Comparison of ENCODE assay signal across 27 mouse cellular contexts in the genomic region with DNA sequence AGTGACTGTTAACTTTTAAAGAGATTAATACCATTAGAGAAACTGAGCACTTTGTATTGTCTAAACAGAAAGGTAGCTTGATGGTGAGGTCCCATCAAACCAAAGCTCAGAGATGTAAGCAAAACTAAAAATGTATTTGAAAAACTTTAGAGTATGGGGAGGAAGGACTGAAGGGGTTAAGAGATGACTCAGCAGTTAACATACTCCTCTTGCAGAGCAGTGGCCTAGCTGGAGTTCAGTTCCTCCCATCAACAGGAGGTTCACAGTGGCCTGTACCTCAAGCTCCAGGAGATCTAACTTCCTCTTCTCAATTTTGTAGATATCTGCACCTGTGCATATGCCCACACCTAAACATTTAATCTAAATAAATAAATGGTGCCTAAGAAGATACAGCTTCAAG. TPM values are rescaled to one million over a fixed set of nuclear protein-coding genes. Genes with fewer than 3 reads are reported as not detected.
DNase-seq lines count a peak whose midpoint lies in the region; ATAC-seq lines count a peak whose summit lies in the region.
"Had no signal": no experiment of that assay in that cellular context is flagged by ENCODE, and none has a peak within 500 bp of the region (broad histone marks: within the 10 kb centered on the region; RNA-seq: fewer than 3 reads in every experiment).

No protein-coding gene starts in this region.

- H3K4me2 ChIP-seq in midbrain, embryonic 11.5 days, result no peak overlapping the region
- H3K4me2 ChIP-seq: embryonic facial prominence, embryonic 15.5 days; forebrain, embryonic 12.5 days; heart, embryonic 12.5 days; hindbrain, embryonic 15.5 days; liver, embryonic 13.5 days had no signal

- no peaks in the 10 kb centered on the region for H3K9me3 ChIP-seq in midbrain, embryonic 11.5 days (ENCODE audit: control insufficient read depth, low read length)
- H3K9me3 ChIP-seq: embryonic facial prominence, embryonic 15.5 days; forebrain, embryonic 12.5 days; heart, embryonic 12.5 days; hindbrain, embryonic 15.5 days; limb, embryonic 10.5 days; liver, embryonic 13.5 days had no signal

- no peak overlapping the region for H3K27ac ChIP-seq in midbrain, embryonic 11.5 days (ENCODE audit: low read depth, low read length)
- H3K27ac ChIP-seq: embryonic facial prominence, embryonic 15.5 days; forebrain, embryonic 12.5 days; hindbrain, embryonic 15.5 days; kidney, postnatal 0 days; limb, embryonic 10.5 days; liver, embryonic 13.5 days; macrophage had no signal

- H3K9ac ChIP-seq in midbrain, embryonic 11.5 days (ENCODE audit: low read length), result no peak overlapping the region
- H3K9ac ChIP-seq: embryonic facial prominence, embryonic 15.5 days; forebrain, embryonic 12.5 days; heart, embryonic 12.5 days; hindbrain, embryonic 15.5 days; liver, embryonic 13.5 days had no signal

- H3K4me1 ChIP-seq in midbrain, embryonic 11.5 days (ENCODE audit: control insufficient read depth, insufficient read depth, low read length), result no peaks in the 10 kb centered on the region
- H3K4me1 ChIP-seq: embryonic facial prominence, embryonic 15.5 days; forebrain, embryonic 12.5 days; heart, embryonic 12.5 days; limb, embryonic 10.5 days had no signal

- H3K36me3 ChIP-seq in midbrain, embryonic 11.5 days (ENCODE audit: control insufficient read depth, insufficient read depth, low read length), result no peaks in the 10 kb centered on the region
- H3K36me3 ChIP-seq: forebrain, embryonic 12.5 days; hindbrain, embryonic 15.5 days had no signal

- no peak overlapping the region for H3K4me3 ChIP-seq in midbrain, embryonic 11.5 days (ENCODE audit: low read depth, low read length)
- H3K4me3 ChIP-seq: embryonic facial prominence, embryonic 15.5 days; forebrain, embryonic 12.5 days; heart, embryonic 12.5 days; hindbrain, embryonic 15.5 days; limb, embryonic 10.5 days; liver, embryonic 13.5 days; myocyte had no signal

- peak; percentile 71 for ATAC-seq in erythroid progenitor cell, adult 5-6 weeks (replicated peaks; ENCODE audit: low FRiP score, poor library complexity, severe bottlenecking)
- ATAC-seq in megakaryocyte-erythroid progenitor cell, adult 5-6 weeks (replicated peaks; ENCODE audit: low FRiP score, low TSS enrichment, poor library complexity, severe bottlenecking), result 0 out of 2 replicates have a peak, but pooled peaks have one; percentile 44
- ATAC-seq in midbrain, embryonic 11.5 days (ENCODE audit: low FRiP score), result no peak
- ATAC-seq: activated CD4-positive, CD25-positive, alpha-beta regulatory T cell, adult 4 months; intestine, postnatal 0 days; Patski had no signal

- H3K27me3 ChIP-seq in midbrain, embryonic 11.5 days (ENCODE audit: control insufficient read depth, insufficient read depth, low read length), result no peaks in the 10 kb centered on the region
- H3K27me3 ChIP-seq: embryonic facial prominence, embryonic 15.5 days; forebrain, embryonic 12.5 days; heart, embryonic 12.5 days; hindbrain, embryonic 15.5 days; liver, embryonic 13.5 days; Patski had no signal

- peak; percentile 36 for DNase-seq in A20 (ENCODE audit: low read depth, low spot score)
- peak; percentile 21 for DNase-seq in ES-CJ7 (ENCODE audit: low read depth, low spot score)
- DNase-seq in right cerebral cortex, adult 18-20 months, result no peak
- DNase-seq in midbrain, embryonic 11.5 days (ENCODE audit: low spot score, missing footprints), result no peak
- DNase-seq in layer of hippocampus, postnatal 14 days (ENCODE audit: low spot score in 2 of 2), result no peak
- DNase-seq: adrenal gland, postnatal 14 days; cerebellum, adult 11 months; cerebellum, postnatal 14 days; heart, adult 11 months; liver, embryonic 13.5 days; midbrain, embryonic 14.5 days; right cerebral cortex, postnatal 14 days; spleen, adult 18-20 months; thymus, adult 2 months had no signal

RNA-seq across cellular contexts. Expression of gene Rfx7, which starts 11.6 kb away (rescaled TPM):
- 13.8 and 17.3 TPM in 2 replicates for total RNA-seq in erythroid progenitor cell, adult 5-6 weeks (2015; ENCODE audit: low replicate concordance)
- 4.5 and 5.4 TPM in 2 replicates for total RNA-seq in erythroid progenitor cell, adult 5-6 weeks (2017; ENCODE audit: low replicate concordance)
- 44.3 and 50.8 TPM in 2 replicates for total RNA-seq in megakaryocyte-erythroid progenitor cell, adult 5-6 weeks (2014; fragmentation: Nextera tagmentation)
- total RNA-seq in megakaryocyte-erythroid progenitor cell, adult 5-6 weeks (2017), result 14.8 and 28.6 TPM in 2 replicates
- 24.9 and 27.6 TPM in 2 replicates for polyA plus RNA-seq in midbrain, embryonic 11.5 days (2014; fragmentation: Nextera tagmentation; extraction: Ambion mirVana)
- total RNA-seq in layer of hippocampus, postnatal 14 days (2021), result 10 to 100 TPM; 25.3 to 26.1 TPM

RNA-seq across cellular contexts. Expression of gene Tex9, which starts 51.6 kb away (rescaled TPM):
- 25.9 and 51.1 TPM in 2 replicates for total RNA-seq in erythroid progenitor cell, adult 5-6 weeks (2015; ENCODE audit: low replicate concordance)
- total RNA-seq in erythroid progenitor cell, adult 5-6 weeks (2017; ENCODE audit: low replicate concordance), result 58.1 and 61.0 TPM in 2 replicates
- total RNA-seq in megakaryocyte-erythroid progenitor cell, adult 5-6 weeks (2014; fragmentation: Nextera tagmentation), result 27.9 and 34.0 TPM in 2 replicates
- total RNA-seq in megakaryocyte-erythroid progenitor cell, adult 5-6 weeks (2017), result 30.5 and 52.0 TPM in 2 replicates
- polyA plus RNA-seq in midbrain, embryonic 11.5 days (2014; fragmentation: Nextera tagmentation; extraction: Ambion mirVana), result 61.7 and 64.0 TPM in 2 replicates
- total RNA-seq in layer of hippocampus, postnatal 14 days (2021), result 10 to 100 TPM in 1 of 2 experiments, 1 to 10 TPM in 1; 9.1 to 10.8 TPM

Comparison
In these comparisons a context has a peak if more than half of its experiments do, and no peak if none do; other contexts are left out.
1. DNase-seq: peak in A20 (single experiment) and ES-CJ7 (single experiment); none in right cerebral cortex, adult 18-20 months (single experiment), midbrain, embryonic 11.5 days (single experiment) and layer of hippocampus, postnatal 14 days (0 of 2).